Mouse (Mus musculus): Measurements from ENCODE around the gene Cd180. TPM values are rescaled to one million over a fixed set of nuclear protein-coding genes. Genes with fewer than 3 reads are reported as not detected.

The Cd180 gene
- polyA plus RNA-seq (2012; rRNA removed): 1.8 and 2.8 TPM in 2 replicates

DNA sequence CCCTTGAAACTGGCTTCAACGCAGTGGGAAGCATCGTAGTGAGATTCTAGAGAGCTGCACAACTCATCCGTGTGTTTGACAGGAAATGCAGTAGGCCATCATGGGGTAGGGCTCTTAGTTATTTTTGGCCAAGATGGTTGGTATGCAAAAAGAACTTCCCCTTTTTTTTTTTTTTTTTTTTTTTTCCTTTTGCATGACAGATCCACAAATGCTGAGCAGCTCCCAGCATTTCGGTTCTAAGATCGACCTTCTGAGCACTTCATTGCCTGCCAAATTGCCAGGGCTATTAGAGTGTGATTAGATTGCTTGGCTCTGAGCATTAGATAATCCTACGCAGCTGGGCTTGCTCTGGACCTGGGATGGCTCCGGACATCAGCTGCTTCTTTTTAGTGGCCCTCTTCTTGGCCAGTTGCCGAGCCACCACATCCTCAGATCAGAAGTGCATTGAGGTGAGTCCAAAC lies at the start of gene Cd180:
Cd180 (plus strand) TSS at position 218 of the 461 bp plus-strand sequence.
- WGBS: 57% methylated on average over 8 of the region's 8 CpGs
- no peak for DNase-seq (ENCODE audit: low read depth, low spot score)

- WGBS: 74% methylated on average over 8 of the region's 8 CpGs
Measured at GRCm38 (mm10) chr13:102644344-102644743, 49.0 kb upstream of the Cd180 start.

GRCm38 (mm10) chr13:102644789-102645551 lies 48.4 kb upstream of the Cd180 start:
- DNase-seq (ENCODE audit: low read depth, low spot score): peak; percentile 63
- 26% methylated on average over 17 of the region's 17 CpGs for WGBS

More at GRCm38 (mm10) chr13:102644344-102644743, 49.0 kb upstream of the Cd180 start:
- no peak for DNase-seq (ENCODE audit: low read depth, low spot score)

GRCm38 (mm10) chr13:102646271-102646771 lies 47.0 kb upstream of the Cd180 start:
- 65% methylated on average over 10 of the region's 10 CpGs for WGBS
- no peak for DNase-seq (ENCODE audit: low read depth, low spot score)

DNA sequence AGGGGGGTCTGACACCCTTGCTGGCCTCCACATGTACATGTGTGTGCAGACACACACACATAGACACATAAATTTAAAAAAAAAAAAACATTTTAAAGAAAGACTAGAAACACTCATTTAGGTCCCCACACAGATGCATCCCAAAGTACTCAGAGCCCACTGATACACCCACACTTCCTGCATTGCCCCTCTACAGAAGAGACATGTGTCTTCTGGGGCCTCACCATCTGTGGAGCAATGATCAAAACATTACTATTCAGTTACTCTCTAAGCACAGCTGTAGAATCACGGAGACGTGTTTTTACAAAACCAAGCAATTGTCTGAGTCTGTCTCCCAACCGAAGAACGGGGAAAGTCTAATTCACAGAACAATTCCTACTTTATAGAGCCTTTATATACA lies 45.8 kb upstream of the Cd180 start:
- WGBS: 84% methylated on average over 4 of the region's 4 CpGs
- DNase-seq (ENCODE audit: low read depth, low spot score): no peak

DNA sequence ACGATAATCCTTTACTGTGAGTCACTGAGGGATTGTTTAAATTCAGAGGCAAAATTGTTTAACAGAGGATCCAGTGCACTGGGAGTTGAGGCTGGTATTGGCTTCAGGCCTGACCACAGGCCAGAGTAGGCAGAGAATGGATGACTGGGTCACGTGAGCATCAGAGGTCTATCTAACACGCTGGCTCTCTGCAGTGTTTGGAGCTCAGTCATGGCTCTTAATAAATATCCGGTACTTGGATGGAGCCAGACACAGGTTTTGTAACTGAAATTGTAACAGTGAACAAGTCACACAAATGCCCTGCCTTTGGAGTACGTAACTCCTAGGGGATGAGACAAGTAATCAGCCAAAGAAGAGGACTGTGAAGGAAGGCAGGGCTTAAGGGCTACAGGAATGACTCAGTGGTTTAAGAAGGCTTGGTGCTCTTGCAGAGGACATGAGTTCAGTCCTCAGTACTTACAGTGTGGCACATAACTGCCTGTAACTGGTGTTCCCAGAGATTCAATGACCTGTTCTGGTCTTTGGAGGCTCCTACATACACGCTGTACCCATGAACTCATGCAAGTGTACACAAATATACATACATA lies 41.0 kb upstream of the Cd180 start:
- 72% methylated on average over 6 of the region's 6 CpGs for WGBS
- no peak for DNase-seq (ENCODE audit: low read depth, low spot score)

GRCm38 (mm10) chr13:102655071-102655570 lies 38.2 kb upstream of the Cd180 start:
- no peak for DNase-seq (ENCODE audit: low read depth, low spot score)
- 91% methylated on average over 2 of the region's 2 CpGs for WGBS

- DNase-seq (ENCODE audit: low read depth, low spot score): no peak
Measured at GRCm38 (mm10) chr13:102656153-102656690, 37.1 kb upstream of the Cd180 start.

GRCm38 (mm10) chr13:102658223-102658839 lies 35.0 kb upstream of the Cd180 start:
- 68% methylated on average over 6 of the region's 6 CpGs for WGBS
- no peak for DNase-seq (ENCODE audit: low read depth, low spot score)

More at GRCm38 (mm10) chr13:102656153-102656690, 37.1 kb upstream of the Cd180 start:
- WGBS: 80% methylated on average over 11 of the region's 11 CpGs

DNA sequence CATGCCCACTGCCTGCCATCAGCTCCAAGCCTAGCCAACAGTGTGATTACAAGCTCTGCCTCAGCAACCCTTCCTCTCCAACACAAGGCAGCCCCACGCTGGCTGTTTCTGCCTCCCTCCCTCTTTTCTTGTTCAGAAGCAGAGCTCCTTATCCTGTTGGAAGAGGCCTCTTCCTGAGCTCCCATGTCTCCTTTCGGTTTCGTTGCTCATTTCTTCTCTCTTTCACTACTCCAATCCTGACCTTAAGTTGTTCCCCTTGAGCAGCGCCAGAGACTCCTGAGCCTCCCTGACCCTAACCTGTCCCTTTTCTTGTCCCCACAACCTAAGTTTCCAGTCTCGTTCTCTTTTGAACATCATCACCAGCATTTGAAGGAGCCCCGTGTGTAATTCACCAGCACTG lies 29.3 kb upstream of the Cd180 start:
- WGBS: 68% methylated on average over 6 of the region's 6 CpGs
- DNase-seq (ENCODE audit: low read depth, low spot score): no peak

GRCm38 (mm10) chr13:102664843-102665587 lies 28.3 kb upstream of the Cd180 start:
- DNase-seq (ENCODE audit: low read depth, low spot score): no peak

DNA sequence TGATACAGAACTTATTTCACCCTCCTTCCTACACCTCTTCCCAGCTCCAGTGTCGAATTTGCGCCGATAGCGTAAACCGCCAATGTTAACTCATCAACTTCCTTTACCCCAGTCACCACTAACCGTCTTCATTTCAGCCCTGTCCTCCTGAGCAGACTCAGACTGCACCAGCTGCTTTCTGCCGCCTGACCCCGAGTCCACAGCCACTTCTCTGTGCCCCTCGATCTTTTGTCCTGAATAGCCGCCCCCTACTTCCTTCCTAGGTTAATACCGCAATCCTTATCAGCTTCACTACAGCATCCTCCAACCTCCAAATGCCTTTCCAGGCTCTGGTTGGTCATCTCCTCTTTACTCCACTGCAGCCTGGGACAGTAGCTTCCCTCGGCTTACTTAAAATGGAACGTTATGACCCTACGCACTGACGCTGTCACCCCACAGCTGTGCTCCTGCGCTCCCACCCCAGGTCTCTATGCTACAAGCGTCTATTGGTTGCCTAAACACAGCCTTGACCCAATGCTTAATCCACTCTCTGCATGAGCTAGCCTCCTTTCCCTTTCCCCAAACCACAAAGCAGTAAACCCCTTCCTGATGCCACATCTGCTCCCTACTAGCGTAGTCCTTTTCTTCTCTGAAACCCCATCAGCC lies 27.6 kb upstream of the Cd180 start:
- 66% methylated on average over 18 of the region's 18 CpGs for WGBS
- DNase-seq (ENCODE audit: low read depth, low spot score): no peak

More at GRCm38 (mm10) chr13:102664843-102665587, 28.3 kb upstream of the Cd180 start:
- WGBS: 61% methylated on average over 12 of the region's 12 CpGs

DNA sequence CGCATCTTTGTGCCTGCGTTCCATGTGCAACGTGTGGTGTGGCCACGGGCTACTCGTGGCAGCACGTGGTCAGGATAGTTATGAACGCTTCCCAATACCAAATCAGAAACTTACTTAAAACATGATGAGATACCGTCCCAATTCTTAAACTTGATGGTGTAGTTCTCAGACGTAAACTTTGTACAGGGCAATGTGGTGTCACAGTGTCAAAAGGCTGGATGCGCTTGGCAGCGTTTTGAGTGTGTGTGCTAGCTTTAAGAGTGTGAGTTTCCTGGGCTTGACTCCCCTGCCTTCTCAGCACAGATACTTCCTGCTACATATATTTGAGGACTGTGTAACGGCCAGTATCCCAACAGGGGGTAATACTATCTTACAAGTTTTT lies 27.1 kb upstream of the Cd180 start:
- no peak for DNase-seq (ENCODE audit: low read depth, low spot score)
- 82% methylated on average over 12 of the region's 12 CpGs for WGBS

DNA sequence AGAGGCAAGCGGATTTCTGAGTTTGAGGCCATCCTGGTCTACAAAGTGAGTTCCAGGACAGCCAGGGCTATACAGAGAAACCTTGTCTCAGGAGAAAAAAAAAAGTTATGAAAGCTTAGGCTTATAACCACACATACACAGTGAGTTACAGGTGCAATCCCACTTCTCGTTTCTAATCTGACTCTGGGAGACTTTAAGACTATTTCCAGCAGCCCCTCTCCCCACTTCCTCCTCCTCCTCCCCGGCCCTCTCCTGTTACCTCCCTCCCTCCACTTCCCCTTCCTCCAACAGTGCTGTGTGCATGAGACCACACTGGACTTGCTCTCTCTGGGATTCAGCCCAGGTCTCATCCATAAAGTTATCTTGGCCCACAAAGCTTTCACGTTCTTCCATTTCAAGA lies 26.6 kb upstream of the Cd180 start:
- DNase-seq (ENCODE audit: low read depth, low spot score): no peak
- WGBS: 80% methylated on average over 4 of the region's 4 CpGs

GRCm38 (mm10) chr13:102667401-102667800 lies 26.0 kb upstream of the Cd180 start:
- WGBS: 85% methylated on average over 4 of the region's 4 CpGs
- DNase-seq (ENCODE audit: low read depth, low spot score): no peak

DNA sequence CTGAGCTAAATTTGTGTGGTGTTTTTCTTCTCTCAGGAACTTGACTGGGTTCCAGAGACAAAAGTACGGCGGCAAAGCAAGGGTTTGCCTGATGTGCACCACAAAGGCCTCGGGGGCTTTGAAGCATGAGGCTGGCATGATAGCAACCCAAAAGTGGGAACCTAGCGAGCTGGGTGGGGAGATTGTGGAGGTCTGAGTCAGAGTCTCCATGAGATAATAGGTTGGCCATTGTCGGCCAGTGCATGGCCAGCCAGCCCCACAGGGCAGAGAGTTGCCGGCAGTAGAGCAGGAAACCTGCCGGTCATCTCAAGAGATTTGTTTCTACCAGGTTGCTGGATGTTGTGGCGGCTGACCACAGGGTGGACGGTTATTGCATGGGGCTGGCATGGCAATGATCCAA lies 25.5 kb upstream of the Cd180 start:
- WGBS: 89% methylated on average over 9 of the region's 9 CpGs
- no peak for DNase-seq (ENCODE audit: low read depth, low spot score)

- no peak for DNase-seq (ENCODE audit: low read depth, low spot score)
- 80% methylated on average over 6 of the region's 6 CpGs for WGBS
Measured at GRCm38 (mm10) chr13:102668933-102669332, 24.4 kb upstream of the Cd180 start.

DNA sequence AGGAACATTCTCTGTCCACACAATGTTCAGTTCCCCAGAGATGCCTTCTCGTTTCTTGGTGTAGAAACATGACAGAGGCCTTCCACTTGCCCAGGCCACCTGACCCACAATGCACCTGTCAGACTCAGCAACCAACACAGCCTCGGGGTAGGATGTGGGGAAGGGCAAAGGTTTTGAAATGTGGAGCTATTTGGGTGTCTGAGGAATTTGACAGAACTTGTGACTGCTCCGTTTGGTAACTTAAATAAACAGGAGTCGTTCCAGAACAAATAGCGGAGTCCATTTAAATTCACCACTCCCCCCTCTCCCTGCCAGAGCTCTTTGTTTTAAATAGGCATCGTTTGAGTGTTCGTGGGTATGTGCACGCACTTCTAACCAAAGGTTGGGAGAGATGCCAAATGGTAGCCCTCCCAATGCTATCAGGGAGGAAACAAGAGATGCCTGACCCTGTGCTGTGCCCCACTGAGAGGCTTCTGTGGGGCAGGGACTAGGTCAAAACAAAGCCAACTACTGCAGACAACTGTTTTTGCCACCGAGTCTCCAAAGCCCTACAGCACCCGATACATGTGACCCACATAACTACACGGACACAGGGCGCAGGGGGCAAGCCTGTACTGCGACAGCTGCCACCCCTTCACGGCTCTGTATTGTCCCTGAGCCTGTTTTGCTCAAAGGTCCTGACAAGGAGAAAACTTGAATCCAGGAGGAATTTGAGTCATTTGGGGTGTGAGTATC lies 23.7 kb upstream of the Cd180 start:
- DNase-seq (ENCODE audit: low read depth, low spot score): no peak
- 39% methylated on average over 14 of the region's 14 CpGs for WGBS
